Mouse (Mus musculus): ENCODE measurements around the gene Rpl11.
"Not testable (repeated sequence)": the region's sequence is repeated elsewhere in the genome, so short reads cannot be mapped to it uniquely, and the experiment has no call there.

Gene Rpl11

GRCm38 (mm10) chr4:136069954-136070353 is 16.7 kb upstream of the Rpl11 start:
- peak; percentile 73 to 83 for DNase-seq

- DNase-seq = no peak
Observed at GRCm38 (mm10) chr4:136069313-136069712, 16.1 kb upstream of the Rpl11 start.

GRCm38 (mm10) chr4:136063143-136063542 is 9.9 kb upstream of the Rpl11 start:
- no peak for DNase-seq

GRCm38 (mm10) chr4:136059800-136060488 is 6.7 kb upstream of the Rpl11 start:
- DNase-seq = not testable (repeated sequence)

- DNase-seq = no peak
Observed at GRCm38 (mm10) chr4:136057916-136058315, 4.7 kb upstream of the Rpl11 start.

- no peak for DNase-seq
Observed at GRCm38 (mm10) chr4:136056030-136056429, 2.8 kb upstream of the Rpl11 start.

GRCm38 (mm10) chr4:136053843-136054242 is 615 bp upstream of the Rpl11 start:
- DNase-seq = no peak

GRCm38 (mm10) chr4:136052534-136053246 is 538 bp downstream of the Rpl11 start:
- no peak for DNase-seq

GRCm38 (mm10) chr4:136052060-136052459 is 1.2 kb downstream of the Rpl11 start:
- DNase-seq = no peak

GRCm38 (mm10) chr4:136050226-136050625 is 3.0 kb downstream of the Rpl11 start:
- DNase-seq = no peak

GRCm38 (mm10) chr4:136048291-136049032 is 4.8 kb downstream of the Rpl11 start:
- DNase-seq = no peak

GRCm38 (mm10) chr4:136047626-136048025 is 5.6 kb downstream of the Rpl11 start:
- no peak for DNase-seq

- no peak for DNase-seq
Observed at GRCm38 (mm10) chr4:136046888-136047287, 6.3 kb downstream of the Rpl11 start.

GRCm38 (mm10) chr4:136045091-136045490 is 8.1 kb downstream of the Rpl11 start:
- DNase-seq = no peak

- DNase-seq = no peak
Observed at GRCm38 (mm10) chr4:136043784-136044400, 9.3 kb downstream of the Rpl11 start.

- no peak for DNase-seq
Observed at GRCm38 (mm10) chr4:136035078-136035477, 18.1 kb downstream of the Rpl11 start.

- no peak for DNase-seq
Observed at GRCm38 (mm10) chr4:136033231-136033630, 20.0 kb downstream of the Rpl11 start.

GRCm38 (mm10) chr4:136030968-136031909 is 22.0 kb downstream of the Rpl11 start:
- no peak for DNase-seq

GRCm38 (mm10) chr4:136028689-136029088 is 24.5 kb downstream of the Rpl11 start:
- DNase-seq = no peak

- DNase-seq = peak; percentile 30 to 49
Observed at GRCm38 (mm10) chr4:136028132-136028564, 25.1 kb downstream of the Rpl11 start.

- no peak for DNase-seq
Observed at GRCm38 (mm10) chr4:136027416-136028131, 25.7 kb downstream of the Rpl11 start.
